Mouse (Mus musculus) hindbrain, embryonic 11.5 days (tissue): ENCODE results near the gene Cyp2d10. TPM values are rescaled to one million over a fixed set of nuclear protein-coding genes. Genes with fewer than 3 reads are reported as not detected.

Experiments used
- ATAC-seq: fragments of 200-750 bp; cut with Nextera tagmentation; 2 replicates; pipeline ENCODE4 v1.8.0; 2017; ENCODE audit warnings: mild to moderate bottlenecking, moderate TSS enrichment, moderate library complexity; ENCODE audit not compliant: low FRiP score
- DNase-seq: peaks from one replicate; pipeline ENCODE4 v3.0.0-alpha.2; 2015; ENCODE audit warnings: low spot score
- H3K27ac ChIP-seq: fragments of 300-500 bp; sonication (generic); 2 replicates; pipeline ENCODE4 v1.5.1; 2014; ENCODE audit warnings: mild to moderate bottlenecking, low read depth, low read length
- H3K27me3 ChIP-seq: fragments of 300-500 bp; sonication (generic); 2 replicates; pipeline ENCODE4 v1.6.1; 2014; ENCODE audit warnings: mild to moderate bottlenecking, low read length, moderate library complexity, mixed read lengths; ENCODE audit not compliant: control insufficient read depth, insufficient read depth
- H3K36me3 ChIP-seq: fragments of 300-500 bp; sonication (generic); 2 replicates; pipeline ENCODE4 v1.6.1; 2014; ENCODE audit warnings: mild to moderate bottlenecking, low read length, moderate library complexity, mixed read lengths; ENCODE audit not compliant: control insufficient read depth, insufficient read depth
- H3K4me1 ChIP-seq: fragments of 300-500 bp; sonication (generic); replicated peaks from 2 replicates; pipeline ENCODE4 v1.6.1; 2014; ENCODE audit warnings: low read length, mixed read lengths; ENCODE audit not compliant: control insufficient read depth, insufficient read depth
- H3K4me2 ChIP-seq: fragments of 300-500 bp; sonication (generic); replicated peaks from 2 replicates; pipeline ENCODE4 v1.6.1; 2014; ENCODE audit warnings: mild to moderate bottlenecking, low read depth, low read length
- H3K4me3 ChIP-seq: fragments of 300-500 bp; sonication (generic); 2 replicates; pipeline ENCODE4 v1.5.1; 2014; ENCODE audit warnings: low read depth, low read length
- H3K9ac ChIP-seq: fragments of 300-500 bp; sonication (generic); 2 replicates; pipeline ENCODE4 v1.6.1; 2014; ENCODE audit warnings: low read depth, low read length
- H3K9me3 ChIP-seq: fragments of 300-500 bp; sonication (generic); 2 replicates; pipeline ENCODE4 v1.6.1; 2016; ENCODE audit warnings: low read length; ENCODE audit not compliant: control insufficient read depth
- WGBS: fragments of 180-500 bp; shearing (Covaris S2); extraction: QIAGEN DNeasy Blood & Tissue Kit; methylation state at CpG from one replicate; pipeline ENCODE4 v1.1.7; 2014; 5-methylcytosine and 5-hydroxymethylcytosine counted together
- polyA plus RNA-seq: library from polyadenylated mRNA; unstranded; fragments of >200 nt; fragmentation: Nextera tagmentation; extraction: Ambion mirVana; gene quantifications from 2 replicates; pipeline ENCODE4 v1.2.1, GENCODE M21; 2014

Cyp2d10 gene
- polyA plus RNA-seq, 1 experiment from 2014 or later, result not detected

DNA sequence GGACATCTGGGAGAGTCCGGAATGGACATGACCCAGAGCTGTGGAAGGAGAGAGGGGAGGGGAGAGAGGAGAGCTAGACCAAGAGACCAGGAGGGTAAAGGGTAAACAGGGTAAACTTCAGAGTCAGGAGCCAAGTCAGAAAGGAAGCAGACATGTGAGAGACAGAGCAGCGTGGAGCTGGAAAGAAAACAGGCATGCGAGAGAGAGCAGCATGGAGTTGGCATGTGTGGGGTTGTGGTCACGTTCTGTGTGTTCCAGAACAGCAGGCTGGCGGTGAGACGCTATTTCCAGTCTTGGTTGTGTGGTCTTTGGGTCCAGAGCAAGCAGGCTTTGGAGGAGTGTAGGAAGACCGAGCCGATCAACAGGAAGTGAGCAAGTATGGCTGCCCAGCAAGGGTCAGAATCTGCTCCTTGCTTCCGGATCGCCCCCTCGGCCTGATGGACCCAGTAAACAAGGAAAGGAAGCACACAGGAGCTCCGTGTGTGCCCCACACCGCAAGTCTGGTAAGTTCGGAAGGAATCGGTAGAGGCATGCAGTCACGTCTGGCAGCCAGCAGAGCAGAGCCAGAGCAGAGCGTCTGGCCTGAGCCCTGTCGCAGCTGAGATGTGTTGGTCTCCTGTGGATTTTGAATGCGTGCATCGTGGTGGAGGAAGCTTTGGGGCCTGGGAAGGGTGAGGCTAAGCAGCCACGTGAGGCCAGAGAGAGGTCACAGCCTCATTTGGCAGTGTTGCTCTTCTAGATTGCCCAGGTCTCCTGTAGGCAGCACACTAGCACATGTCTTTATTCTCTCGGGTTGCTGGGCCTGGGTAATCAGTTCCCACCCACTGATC, 48.3 kb downstream of the Cyp2d10 start:
- H3K9ac ChIP-seq, result no peak overlapping the region
- 65% methylated on average over 22 of the region's 22 CpGs for WGBS
- H3K36me3 ChIP-seq, result no peaks in the 10 kb centered on the region
- no peak for DNase-seq
- no peak overlapping the region for H3K27ac ChIP-seq
- no peaks in the 10 kb centered on the region for H3K9me3 ChIP-seq
- no peaks in the 10 kb centered on the region for H3K27me3 ChIP-seq
- ATAC-seq, result no peak
- no peak overlapping the region for H3K4me3 ChIP-seq
- H3K4me1 ChIP-seq, result no peaks in the 10 kb centered on the region
- H3K4me2 ChIP-seq, result no peak overlapping the region

DNA sequence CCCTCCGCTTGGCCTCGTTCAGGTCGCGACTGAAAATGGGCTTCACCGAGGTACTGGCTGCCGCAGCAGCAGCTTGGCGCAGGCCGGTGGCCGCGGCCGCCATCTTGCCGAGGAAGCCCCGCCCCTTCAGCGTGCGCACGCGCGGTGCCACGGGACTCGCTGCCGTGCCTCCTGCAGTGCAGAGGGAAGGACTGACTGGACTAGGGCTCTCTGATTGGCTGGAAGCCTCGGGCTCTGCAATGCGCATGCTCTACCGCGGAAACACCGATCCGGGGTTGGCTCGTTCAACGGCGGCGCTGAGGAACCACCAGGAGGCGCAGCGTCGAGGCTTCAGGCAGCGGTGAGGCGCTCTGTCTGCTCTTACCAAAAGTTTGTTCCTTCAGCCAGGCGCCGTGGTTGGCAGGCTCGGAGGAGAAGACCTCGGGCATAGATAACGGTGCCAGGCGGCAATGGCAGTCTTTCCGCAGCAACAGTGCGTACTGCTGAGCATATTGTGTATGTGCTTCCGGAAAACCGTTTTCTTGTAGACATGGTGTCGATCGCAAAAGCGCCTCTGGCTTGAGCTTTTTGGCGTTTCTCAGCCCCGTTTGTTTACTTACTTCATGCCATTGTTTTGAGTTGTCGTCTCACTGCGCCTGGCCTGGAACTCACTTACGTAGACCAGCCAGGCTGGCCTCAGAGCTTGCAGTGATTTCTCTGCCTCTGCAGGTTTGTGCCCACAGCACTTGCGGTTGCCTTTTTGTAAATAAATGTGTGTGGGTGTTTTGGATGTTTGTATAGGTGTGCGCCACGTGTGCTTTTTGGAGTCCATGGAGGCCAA, 52.7 kb downstream of the Cyp2d10 start, which contains the start of gene Ndufa6:
Gene Ndufa6 (minus strand): TSS at position 197 of the 820 bp plus-strand sequence.
- H3K27ac ChIP-seq, result peak within 1 kb of the TSS; percentile 70
- peak; percentile 97 for DNase-seq
- peak within 1 kb of the TSS; percentile 76 for H3K4me2 ChIP-seq
- H3K9me3 ChIP-seq, result no peaks in the 10 kb centered on the region
- no peaks in the 10 kb centered on the region for H3K27me3 ChIP-seq
- WGBS, result 3% methylated on average over 57 of the region's 57 CpGs
- no peaks in the 10 kb centered on the region for H3K36me3 ChIP-seq
- peak within 1 kb of the TSS; percentile 78 for H3K4me3 ChIP-seq
- ATAC-seq, result peak; percentile 98
- H3K9ac ChIP-seq, result peak within 1 kb of the TSS; percentile 86
- no peaks in the 10 kb centered on the region for H3K4me1 ChIP-seq

DNA sequence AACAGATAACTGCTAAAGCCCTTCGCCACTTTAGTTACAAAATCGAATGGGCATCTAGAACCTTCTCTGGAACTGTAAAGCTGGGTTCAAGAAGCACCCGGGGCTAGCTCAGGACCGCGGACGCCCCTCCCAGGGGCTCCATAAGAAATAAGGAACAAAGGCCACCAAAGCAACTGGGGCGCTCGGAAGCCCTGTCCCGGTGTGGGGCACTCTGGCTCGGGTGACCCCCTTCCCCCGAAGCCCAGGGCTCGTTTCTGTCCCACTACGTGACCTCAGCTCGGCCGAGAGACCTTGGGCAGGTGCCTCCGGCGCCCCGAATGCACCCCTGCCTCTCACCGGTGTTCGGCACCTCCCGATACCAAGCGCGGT, 53.3 kb downstream of the Cyp2d10 start:
- H3K27me3 ChIP-seq, result no peaks in the 10 kb centered on the region
- peak; percentile 74 for ATAC-seq
- peak overlapping the region; percentile 70 for H3K27ac ChIP-seq
- H3K9ac ChIP-seq, result peak overlapping the region; percentile 86
- H3K4me2 ChIP-seq, result peak overlapping the region; percentile 48
- 0 out of 2 replicates have a peak, but pooled peaks cover 3% of the 10 kb centered on the region for H3K36me3 ChIP-seq
- DNase-seq, result no peak
- peak overlapping the region; percentile 78 for H3K4me3 ChIP-seq
- WGBS, result 0% methylated on average over 23 of the region's 23 CpGs
- H3K9me3 ChIP-seq, result no peaks in the 10 kb centered on the region
- H3K4me1 ChIP-seq, result no peaks in the 10 kb centered on the region

DNA sequence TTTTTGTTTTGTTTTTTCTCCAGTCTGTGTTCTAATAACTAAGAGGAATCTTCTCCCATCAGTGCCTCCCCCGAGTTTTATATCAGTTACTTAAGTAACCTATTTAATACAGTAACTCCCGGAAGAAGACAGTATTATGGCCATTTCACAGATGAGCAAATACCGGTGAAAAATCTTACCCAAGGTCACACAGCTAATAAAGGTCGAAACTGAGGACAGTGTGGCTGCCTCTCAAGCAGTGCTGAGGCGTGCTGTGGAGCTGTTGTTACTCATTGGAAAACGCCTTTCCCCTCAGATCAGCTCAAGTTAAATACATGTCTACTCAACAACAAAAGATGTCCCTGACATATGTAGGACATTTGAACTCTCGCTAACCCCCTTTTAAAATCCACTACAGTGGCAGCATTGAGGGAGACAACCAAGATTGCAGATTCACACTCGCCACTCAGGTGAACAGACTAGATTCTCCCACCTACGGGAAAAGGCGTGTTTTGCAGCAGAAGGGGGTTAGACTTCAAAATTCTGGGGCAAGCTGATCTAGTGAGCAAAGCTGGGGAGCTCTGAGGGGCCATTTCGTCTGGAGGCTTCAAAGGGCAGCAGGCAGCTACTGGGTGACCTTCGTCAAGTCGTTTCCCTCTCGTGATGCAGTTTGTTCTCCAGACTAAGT, 53.8 kb downstream of the Cyp2d10 start:
- peak overlapping the region; percentile 86 for H3K9ac ChIP-seq
- 36% methylated on average over 14 of the region's 14 CpGs for WGBS
- ATAC-seq (no peak), DNase-seq (peak; percentile 7)
- H3K4me3 ChIP-seq, result peak overlapping the region; percentile 78
- no peaks in the 10 kb centered on the region for H3K9me3 ChIP-seq
- no peaks in the 10 kb centered on the region for H3K27me3 ChIP-seq
- no peaks in the 10 kb centered on the region for H3K4me1 ChIP-seq
- H3K36me3 ChIP-seq, result 0 out of 2 replicates have a peak, but pooled peaks cover 6% of the 10 kb centered on the region
- H3K27ac ChIP-seq, result no peak overlapping the region
- H3K4me2 ChIP-seq, result peak overlapping the region; percentile 48

Other genes with a start within 250 kb of the Cyp2d10 start
- 1.0 and 1.9 TPM in 2 replicates for gene Shisa8, start 194.4 kb downstream of the Cyp2d10 start, polyA plus RNA-seq
- 0.35 and 0.62 TPM in 2 replicates for gene Tnfrsf13c, start 182.8 kb downstream of the Cyp2d10 start, polyA plus RNA-seq
- 76.2 and 78.1 TPM in 2 replicates for gene Cenpm, start 162.4 kb downstream of the Cyp2d10 start, polyA plus RNA-seq
- gene 1500009C09Rik, start 154.8 kb downstream of the Cyp2d10 start, polyA plus RNA-seq, result 0.86 and 1.6 TPM in 2 replicates
- gene Sept3, start 132.3 kb downstream of the Cyp2d10 start, polyA plus RNA-seq, result 146 and 150 TPM in 2 replicates
- gene Wbp2nl, start 108.2 kb downstream of the Cyp2d10 start, polyA plus RNA-seq, result 0.12 TPM in 1 of 2 replicates, not detected in the other
- 22.2 and 22.8 TPM in 2 replicates for gene Naga, start 68.3 kb downstream of the Cyp2d10 start, polyA plus RNA-seq
- gene Pheta2, start 68.3 kb downstream of the Cyp2d10 start, polyA plus RNA-seq, result 3.3 and 4.0 TPM in 2 replicates
- gene Smdt1, start 68.2 kb downstream of the Cyp2d10 start, polyA plus RNA-seq, result 267 and 274 TPM in 2 replicates
- gene Ndufa6, start 52.9 kb downstream of the Cyp2d10 start, polyA plus RNA-seq, result 277 and 281 TPM in 2 replicates
- 1.8 and 2.1 TPM in 2 replicates for gene Cyp2d22, start 26.9 kb downstream of the Cyp2d10 start, polyA plus RNA-seq
- gene Cyp2d11, start 13.2 kb downstream of the Cyp2d10 start, polyA plus RNA-seq, result not detected in 2 replicates
- not detected in 2 replicates for gene Cyp2d9, start 26.2 kb upstream of the Cyp2d10 start, polyA plus RNA-seq
- gene Cyp2d12, start 147.9 kb upstream of the Cyp2d10 start, polyA plus RNA-seq, result not detected in 2 replicates
- not detected in 2 replicates for gene Cyp2d34, start 213.8 kb upstream of the Cyp2d10 start, polyA plus RNA-seq